Mouse (Mus musculus): ENCODE data around the gene 2310009B15Rik.

DNA sequence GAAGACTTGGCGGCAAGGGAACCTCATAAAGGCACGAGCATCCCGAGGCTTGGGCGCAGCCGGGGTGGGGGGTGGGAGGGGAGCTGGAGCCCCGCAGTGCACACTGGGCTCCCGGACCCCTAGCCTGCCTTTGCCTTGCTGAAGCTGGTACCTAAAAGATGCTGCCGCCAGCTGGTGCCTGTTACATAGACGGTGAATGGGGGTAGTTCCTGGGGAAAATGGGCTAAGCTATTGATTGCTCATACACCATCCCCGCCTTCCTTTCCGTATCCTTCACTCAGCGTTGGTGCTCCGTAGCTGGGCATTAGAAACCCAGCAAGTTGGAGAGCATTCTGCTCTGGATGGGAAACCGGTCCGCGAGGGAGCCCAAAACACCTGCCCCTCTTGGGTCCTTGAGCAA is 8.6 kb downstream of the 2310009B15Rik start:
- TF ChIP-seq POLR2A (IDR thresholded peaks at IDR 0.05; ENCODE audit: low read depth, low read length), result no peak
- TF ChIP-seq CTCF (IDR thresholded peaks at IDR 0.05; ENCODE audit: borderline replicate concordance, insufficient read depth, low read length), result no peak

Data from embryonic fibroblast, embryonic 13.5 days (primary cell).